Comparison of ENCODE assay signal across 16 mouse cellular contexts in genomic region chr10:9699071-9699761, GRCm38 (mm10). TPM values are rescaled to one million over a fixed set of nuclear protein-coding genes. Genes with fewer than 3 reads are reported as not detected.
A peak's percentile ranks its signal among the peaks of the same experiment; 100 is the strongest.
DNase-seq lines count a peak whose midpoint lies in the region; ATAC-seq and TF ChIP-seq lines count a peak whose summit lies in the region.
"Had no signal": no experiment of that assay in that cellular context is flagged by ENCODE, and none has a peak within 500 bp of the region (broad histone marks: within the 10 kb centered on the region; RNA-seq: fewer than 3 reads in every experiment).

No protein-coding gene starts in this region.

- no peak for DNase-seq in lung, postnatal 0 days (ENCODE audit: low spot score)
- no peak for DNase-seq in lung, postnatal 4 days
- DNase-seq in heart, postnatal 36 days, result peak; percentile 21 to 38
- DNase-seq in urinary bladder, postnatal 14 days (ENCODE audit: low spot score), result peak; percentile 68
- no peak for DNase-seq in cerebellum, adult 9-11 months
- DNase-seq in thymus, postnatal 0 days (ENCODE audit: low spot score), result no peak
- DNase-seq: gastrocnemius, postnatal 36 days; kidney, adult 11 months; kidney, postnatal 36 days; lung, postnatal 10 days; midbrain, embryonic 14.5 days; spleen, adult 18-20 months had no signal

- intact Hi-C loops in heart, postnatal 36 days (cut with DNase I), result no loop called here

- no peaks in the 10 kb centered on the region for H3K36me3 ChIP-seq in lung, postnatal 0 days (ENCODE audit: insufficient read depth, low read length)
- H3K36me3 ChIP-seq in heart, embryonic 11.5 days (ENCODE audit: control insufficient read depth, insufficient read depth, low read length), result no peaks in the 10 kb centered on the region
- H3K36me3 ChIP-seq in midbrain, embryonic 15.5 days (replicated peaks), result no peaks in the 10 kb centered on the region
- H3K36me3 ChIP-seq: limb, embryonic 12.5 days had no signal

- TF ChIP-seq EP300 in lung, postnatal 0 days (IDR thresholded peaks at IDR 0.05), result no peak

- no peaks in the 10 kb centered on the region for H3K27me3 ChIP-seq in lung, postnatal 0 days (replicated peaks; ENCODE audit: insufficient read depth, low read length)
- no peaks in the 10 kb centered on the region for H3K27me3 ChIP-seq in heart, embryonic 11.5 days (ENCODE audit: control insufficient read depth, insufficient read depth, low read length)
- H3K27me3 ChIP-seq in midbrain, embryonic 15.5 days (replicated peaks), result no peaks in the 10 kb centered on the region
- H3K27me3 ChIP-seq: limb, embryonic 12.5 days had no signal

- H3K27ac ChIP-seq in lung, postnatal 0 days (ENCODE audit: low read length), result no peak overlapping the region
- no peak overlapping the region for H3K27ac ChIP-seq in heart, embryonic 11.5 days (ENCODE audit: low read depth, low read length)
- no peak overlapping the region for H3K27ac ChIP-seq in midbrain, embryonic 15.5 days
- H3K27ac ChIP-seq: limb, embryonic 12.5 days had no signal

- H3K9ac ChIP-seq in lung, postnatal 0 days (replicated peaks; ENCODE audit: low read depth), result no peak overlapping the region
- no peak overlapping the region for H3K9ac ChIP-seq in heart, embryonic 11.5 days (ENCODE audit: low read depth, low read length)
- H3K9ac ChIP-seq in midbrain, embryonic 15.5 days, result no peak overlapping the region
- H3K9ac ChIP-seq: limb, embryonic 12.5 days had no signal

- H3K4me2 ChIP-seq in lung, postnatal 0 days (replicated peaks; ENCODE audit: low read depth, low read length), result 0 out of 2 replicates have a peak overlapping the region, but pooled peaks have one; percentile 22
- H3K4me2 ChIP-seq in heart, embryonic 11.5 days, result 0 out of 2 replicates have a peak overlapping the region, but pooled peaks have one; percentile 8
- no peak overlapping the region for H3K4me2 ChIP-seq in midbrain, embryonic 15.5 days
- H3K4me2 ChIP-seq: limb, embryonic 12.5 days had no signal

- no peak overlapping the region for H3K4me3 ChIP-seq in lung, postnatal 0 days (ENCODE audit: low read depth, low read length)
- H3K4me3 ChIP-seq in heart, embryonic 11.5 days (ENCODE audit: low read depth, low read length), result no peak overlapping the region
- H3K4me3 ChIP-seq in midbrain, embryonic 15.5 days, result no peak overlapping the region
- H3K4me3 ChIP-seq: limb, embryonic 12.5 days had no signal

- no peaks in the 10 kb centered on the region for H3K9me3 ChIP-seq in lung, postnatal 0 days (ENCODE audit: low read length)
- H3K9me3 ChIP-seq in heart, embryonic 11.5 days (replicated peaks; ENCODE audit: control insufficient read depth, low read length), result no peaks in the 10 kb centered on the region
- H3K9me3 ChIP-seq in midbrain, embryonic 15.5 days, result no peaks in the 10 kb centered on the region
- H3K9me3 ChIP-seq: limb, embryonic 12.5 days had no signal

- no peaks in the 10 kb centered on the region for H3K4me1 ChIP-seq in lung, postnatal 0 days (ENCODE audit: insufficient read depth, low read depth, low read length)
- no peaks in the 10 kb centered on the region for H3K4me1 ChIP-seq in heart, embryonic 11.5 days (ENCODE audit: control insufficient read depth, insufficient read depth, low read length)
- H3K4me1 ChIP-seq in midbrain, embryonic 15.5 days, result peaks cover 2% of the 10 kb centered on the region; the same call in 1 of the 2 replicates

- no peak for TF ChIP-seq CTCF in lung, postnatal 0 days (IDR thresholded peaks at IDR 0.05)

- ATAC-seq in lung, postnatal 0 days, result peak; percentile 16; the same call in 1 of the 2 replicates
- no peak for ATAC-seq in heart, embryonic 11.5 days (replicated peaks; ENCODE audit: insufficient number of reproducible peaks, low FRiP score, low TSS enrichment)
- ATAC-seq in midbrain, embryonic 15.5 days (replicated peaks), result no peak
- ATAC-seq: forebrain, embryonic 16.5 days had no signal

- WGBS in lung, postnatal 0 days, result 62% methylated on average over 22 of the region's 22 CpGs
- 59% methylated on average over 22 of the region's 22 CpGs for WGBS in heart, embryonic 11.5 days (ENCODE audit: insufficient replicate concordance)
- WGBS in midbrain, embryonic 15.5 days, result 93% methylated on average over 22 of the region's 22 CpGs

RNA-seq across cellular contexts. Expression of gene Samd5, which starts 24.2 kb away (rescaled TPM):
- polyA plus RNA-seq in lung, postnatal 0 days (2015; fragmentation: Nextera tagmentation; extraction: Ambion mirVana), result 6.2 and 7.1 TPM in 2 replicates
- polyA plus RNA-seq in heart, embryonic 11.5 days (2014; fragmentation: Nextera tagmentation; extraction: Ambion mirVana), result 3.8 and 4.2 TPM in 2 replicates
- total RNA-seq in heart, postnatal 36 days (2021), result 1 to 10 TPM; 3.5 to 4.6 TPM
- 8.0 and 9.8 TPM in 2 replicates for polyA plus RNA-seq in midbrain, embryonic 15.5 days (2015; fragmentation: Nextera tagmentation; extraction: Ambion mirVana)
- polyA plus RNA-seq in thymus, postnatal 0 days (2015; fragmentation: Nextera tagmentation; extraction: Ambion mirVana), result 0.98 and 1.4 TPM in 2 replicates

Comparison
In these comparisons a context has a peak if more than half of its experiments do, and no peak if none do; other contexts are left out.
1. DNase-seq: peak in heart, postnatal 36 days (2 of 2) and urinary bladder, postnatal 14 days (single experiment); none in lung, postnatal 0 days (single experiment), lung, postnatal 4 days (0 of 2), cerebellum, adult 9-11 months (single experiment) and thymus, postnatal 0 days (single experiment).